Mouse (Mus musculus): ENCODE results near the gene Rdh9.

Rdh9 gene

GRCm38 (mm10) chr10:127776011-127776410 lies at the start of gene Rdh9:
Gene Rdh9 (plus strand): TSS chr10:127776386.
- no peak for DNase-seq

- no peak for DNase-seq
Measured at GRCm38 (mm10) chr10:127728437-127728836, 47.7 kb upstream of the Rdh9 start.

GRCm38 (mm10) chr10:127730285-127730932 lies 45.8 kb upstream of the Rdh9 start:
- no peak for DNase-seq

- DNase-seq, result no peak
Measured at GRCm38 (mm10) chr10:127730933-127731310, 45.3 kb upstream of the Rdh9 start.

GRCm38 (mm10) chr10:127731397-127731796 lies 44.8 kb upstream of the Rdh9 start:
- no peak for DNase-seq

GRCm38 (mm10) chr10:127734434-127734833 lies 41.8 kb upstream of the Rdh9 start:
- DNase-seq, result no peak

- DNase-seq, result peak; percentile 85
Measured at GRCm38 (mm10) chr10:127736266-127736665, 39.9 kb upstream of the Rdh9 start.

- peak; percentile 91 for DNase-seq
Measured at GRCm38 (mm10) chr10:127736916-127737315, 39.3 kb upstream of the Rdh9 start.

GRCm38 (mm10) chr10:127737552-127737951 lies 38.6 kb upstream of the Rdh9 start:
- DNase-seq, result no peak

- peak; percentile 94 for DNase-seq
Measured at GRCm38 (mm10) chr10:127738151-127738882, 37.9 kb upstream of the Rdh9 start.

- DNase-seq, result peak; percentile 98
Measured at GRCm38 (mm10) chr10:127739083-127739660, 37.0 kb upstream of the Rdh9 start, which contains the start of gene Zbtb39. Gene Zbtb39 (plus strand): TSS chr10:127739538.

GRCm38 (mm10) chr10:127739661-127740161 lies 36.5 kb upstream of the Rdh9 start:
- no peak for DNase-seq

- DNase-seq, result no peak
Measured at GRCm38 (mm10) chr10:127744661-127745060, 31.5 kb upstream of the Rdh9 start.

GRCm38 (mm10) chr10:127745886-127746285 lies 30.3 kb upstream of the Rdh9 start:
- no peak for DNase-seq

- DNase-seq, result no peak
Measured at GRCm38 (mm10) chr10:127747254-127747653, 28.9 kb upstream of the Rdh9 start.

- peak; percentile 98 for DNase-seq
Measured at GRCm38 (mm10) chr10:127748847-127749612, 27.2 kb upstream of the Rdh9 start.

GRCm38 (mm10) chr10:127750136-127750777 lies 25.9 kb upstream of the Rdh9 start:
- DNase-seq, result peak; percentile 92

GRCm38 (mm10) chr10:127751548-127751947 lies 24.6 kb upstream of the Rdh9 start, which contains the start of gene Gpr182:
Gene Gpr182 (minus strand): TSS chr10:127751732.
- peak; percentile 98 for DNase-seq

- peak; percentile 94 for DNase-seq
Measured at GRCm38 (mm10) chr10:127754566-127755166, 21.5 kb upstream of the Rdh9 start.

- peak; percentile 93 for DNase-seq
Measured at GRCm38 (mm10) chr10:127755246-127755645, 20.9 kb upstream of the Rdh9 start.

- peak; percentile 97 for DNase-seq
Measured at GRCm38 (mm10) chr10:127755770-127756468, 20.3 kb upstream of the Rdh9 start.

Data from heart, adult 11 months (tissue).